Mouse (Mus musculus) small intestine, adult 2 months (tissue): ENCODE data around the gene 2310079G19Rik. TPM values are rescaled to one million over a fixed set of nuclear protein-coding genes. Genes with fewer than 3 reads are reported as not detected.

Experiments
- H3K27ac ChIP-seq: fragments of 200-500 bp; 2 replicates; pipeline ENCODE4 v1.5.1; 2012; ENCODE audit warnings: low read depth, low read length, control low read depth, inconsistent platforms; ENCODE audit not compliant: insufficient read depth
- H3K27me3 ChIP-seq: fragments of 200-500 bp; 2 replicates; pipeline ENCODE4 v1.6.1; 2012; ENCODE audit warnings: mild to moderate bottlenecking, moderate library complexity, low read length, inconsistent platforms; ENCODE audit not compliant: control insufficient read depth, insufficient read depth
- H3K36me3 ChIP-seq: fragments of 200-500 bp; 2 replicates; pipeline ENCODE4 v1.6.1; 2012; ENCODE audit warnings: mild to moderate bottlenecking, low read length, control low read depth, inconsistent platforms; ENCODE audit not compliant: control insufficient read depth, insufficient read depth
- H3K4me1 ChIP-seq: fragments of 200-500 bp; 2 replicates; pipeline ENCODE4 v1.6.1; 2012; ENCODE audit warnings: low read length, inconsistent platforms, mixed read lengths; ENCODE audit not compliant: control insufficient read depth, insufficient read depth, insufficient read length
- H3K4me3 ChIP-seq: fragments of 200-500 bp; 2 replicates; pipeline ENCODE4 v1.5.1; 2012; ENCODE audit warnings: low read depth, mild to moderate bottlenecking, control low read depth, inconsistent platforms, low read length, moderate library complexity
- CTCF ChIP-seq: fragments of 200-500 bp; IDR thresholded peaks from 2 replicates; pipeline ENCODE4 v1.5.1; 2012; ENCODE audit warnings: low read depth, mild to moderate bottlenecking, control low read depth, inconsistent platforms, low read length, moderate library complexity, mixed read lengths; ENCODE audit not compliant: insufficient replicate concordance, insufficient read length; ENCODE audit errors: extremely low read depth
- POLR2A ChIP-seq: fragments of 200-500 bp; IDR thresholded peaks from 2 replicates; pipeline ENCODE4 v1.6.1; 2012; ENCODE audit warnings: low read depth, mild to moderate bottlenecking, control low read depth, inconsistent platforms, low read length, moderate library complexity
- WGBS: fragments of 180-500 bp; shearing (Covaris S2); methylation state at CpG from one replicate; pipeline ENCODE4 v1.1.7; 2018; 5-methylcytosine and 5-hydroxymethylcytosine counted together
- polyA plus RNA-seq: library from polyadenylated mRNA; depleted of rRNA; stranded (reverse); fragments of >200 nt; gene quantifications from 2 replicates; pipeline ENCODE4 v1.2.3, GENCODE M21; 2012; rRNA removed

2310079G19Rik gene
- not detected in 2 replicates for polyA plus RNA-seq

GRCm38 (mm10) chr16:88627566-88627965, at the start of gene 2310079G19Rik:
Gene 2310079G19Rik (minus strand): TSS chr16:88627666.
- WGBS: 93% methylated on average over 4 of the region's 4 CpGs
- H3K4me3 ChIP-seq: no peak within 1 kb of the TSS
- no peaks in the 10 kb centered on the region for H3K36me3 ChIP-seq
- peaks cover 4% of the 10 kb centered on the region; the same call in 1 of the 2 replicates for H3K4me1 ChIP-seq
- no peak for TF ChIP-seq CTCF
- no peak for TF ChIP-seq POLR2A
- no peaks in the 10 kb centered on the region for H3K27me3 ChIP-seq
- H3K27ac ChIP-seq: no peak within 1 kb of the TSS

- H3K36me3 ChIP-seq: no peaks in the 10 kb centered on the region
- no peak within 1 kb of the TSS for H3K27ac ChIP-seq
- no peak for TF ChIP-seq POLR2A
- no peak for TF ChIP-seq CTCF
- H3K4me3 ChIP-seq: no peak within 1 kb of the TSS
- WGBS: 90% methylated on average over 4 of the region's 4 CpGs
- H3K27me3 ChIP-seq: no peaks in the 10 kb centered on the region
- H3K4me1 ChIP-seq: no peaks in the 10 kb centered on the region
Measured at GRCm38 (mm10) chr16:88671571-88671970, 44.1 kb upstream of the 2310079G19Rik start, which contains the start of gene Krtap27-1. Gene Krtap27-1 (minus strand): TSS chr16:88671671.

- H3K4me3 ChIP-seq: no peak overlapping the region
- H3K27ac ChIP-seq: no peak overlapping the region
- no peak for TF ChIP-seq CTCF
- TF ChIP-seq POLR2A: no peak
- H3K27me3 ChIP-seq: no peaks in the 10 kb centered on the region
- H3K4me1 ChIP-seq: no peaks in the 10 kb centered on the region
- H3K36me3 ChIP-seq: no peaks in the 10 kb centered on the region
- WGBS: 15% methylated on average over 1 of the region's 1 CpGs
Measured at GRCm38 (mm10) chr16:88657426-88657825, 30.0 kb upstream of the 2310079G19Rik start.

- 41% methylated on average over 2 of the region's 2 CpGs for WGBS
- TF ChIP-seq POLR2A (no peak), CTCF (no peak)
- H3K4me3 ChIP-seq: no peak overlapping the region
- no peaks in the 10 kb centered on the region for H3K27me3 ChIP-seq
- H3K36me3 ChIP-seq: no peaks in the 10 kb centered on the region
- peaks cover 6% of the 10 kb centered on the region; the same call in 1 of the 2 replicates for H3K4me1 ChIP-seq
- no peak overlapping the region for H3K27ac ChIP-seq
Measured at GRCm38 (mm10) chr16:88651952-88652351, 24.5 kb upstream of the 2310079G19Rik start.

GRCm38 (mm10) chr16:88651082-88651481, 23.6 kb upstream of the 2310079G19Rik start:
- 16% methylated on average over 1 of the region's 1 CpGs for WGBS
- H3K36me3 ChIP-seq: no peaks in the 10 kb centered on the region
- peaks cover 6% of the 10 kb centered on the region; the same call in 1 of the 2 replicates for H3K4me1 ChIP-seq
- TF ChIP-seq POLR2A (no peak), CTCF (no peak)
- no peak overlapping the region for H3K4me3 ChIP-seq
- H3K27ac ChIP-seq: no peak overlapping the region
- no peaks in the 10 kb centered on the region for H3K27me3 ChIP-seq

- H3K36me3 ChIP-seq: no peaks in the 10 kb centered on the region
- H3K4me3 ChIP-seq: no peak within 1 kb of the TSS
- 89% methylated on average over 10 of the region's 10 CpGs for WGBS
- peaks cover 6% of the 10 kb centered on the region; the same call in 1 of the 2 replicates for H3K4me1 ChIP-seq
- no peak within 1 kb of the TSS for H3K27ac ChIP-seq
- H3K27me3 ChIP-seq: no peaks in the 10 kb centered on the region
- TF ChIP-seq POLR2A: no peak
- no peak for TF ChIP-seq CTCF
Measured at GRCm38 (mm10) chr16:88647358-88647846, 19.9 kb upstream of the 2310079G19Rik start, which contains the start of gene Krtap26-1. Gene Krtap26-1 (minus strand): TSS chr16:88647796.

DNA sequence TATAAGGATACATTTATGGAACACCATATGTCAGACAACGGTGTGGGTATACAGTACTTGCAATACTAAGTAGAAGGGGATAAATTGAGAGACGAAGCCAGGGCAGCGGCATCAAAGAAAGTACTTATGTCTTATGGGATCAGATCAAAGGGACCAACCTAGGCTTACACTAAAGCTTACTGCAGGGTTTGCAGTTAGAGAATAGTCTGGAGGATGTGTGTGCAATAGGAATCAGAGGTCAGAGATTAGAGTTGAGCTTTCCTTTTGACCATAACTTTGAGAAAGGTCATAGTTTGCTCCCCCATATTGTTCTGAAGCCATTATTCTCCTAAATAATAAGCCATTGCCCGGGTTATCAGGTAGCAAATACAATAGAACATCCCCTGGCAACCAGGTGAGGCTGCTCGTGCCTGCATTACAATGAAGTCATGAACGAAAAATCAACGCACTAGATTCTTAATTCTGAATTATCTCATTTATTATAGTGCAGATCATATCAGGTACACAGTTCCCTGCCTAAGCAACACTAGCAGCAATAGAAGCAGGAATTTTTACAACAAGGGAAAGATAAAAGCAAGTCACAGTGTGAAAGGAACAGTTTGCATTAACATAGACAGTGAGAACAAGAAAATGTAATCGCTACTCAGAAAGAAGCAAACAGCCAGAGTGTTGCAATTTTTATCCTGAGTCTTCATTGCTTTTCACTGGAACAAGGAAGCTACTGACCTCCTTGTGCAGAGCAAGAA, 19.1 kb upstream of the 2310079G19Rik start:
- no peak overlapping the region for H3K4me3 ChIP-seq
- peaks cover 6% of the 10 kb centered on the region; the same call in 1 of the 2 replicates for H3K4me1 ChIP-seq
- no peak for TF ChIP-seq CTCF
- no peak for TF ChIP-seq POLR2A
- H3K27ac ChIP-seq: no peak overlapping the region
- H3K36me3 ChIP-seq: no peaks in the 10 kb centered on the region
- H3K27me3 ChIP-seq: no peaks in the 10 kb centered on the region
- WGBS: 41% methylated on average over 8 of the region's 8 CpGs
